Mouse (Mus musculus) gastrocnemius, adult 2 months (tissue): ENCODE data around the gene Ppp1cc. TPM values are rescaled to one million over a fixed set of nuclear protein-coding genes. Genes with fewer than 3 reads are reported as not detected.
"Not testable (repeated sequence)": the region's sequence is repeated elsewhere in the genome, so short reads cannot be mapped to it uniquely, and the experiment has no call there.

Experiments
- DNase-seq: peaks from one replicate; pipeline ENCODE4 v3.0.0; 2022
- H3K27ac ChIP-seq: fragments of 200-600 bp; 2 replicates; pipeline ENCODE4 v1.8.1; 2022; ENCODE audit warnings: mild to moderate bottlenecking
- H3K4me3 ChIP-seq: fragments of 200-600 bp; 2 replicates; pipeline ENCODE4 v1.8.1; 2022; ENCODE audit warnings: mild to moderate bottlenecking, moderate library complexity
- CTCF ChIP-seq: fragments of 200-600 bp; IDR thresholded peaks from 2 replicates; pipeline ENCODE4 v1.8.1; 2022; ENCODE audit warnings: antibody characterized with exemption, mild to moderate bottlenecking, moderate library complexity
- intact Hi-C: fragments of 180-260 bp; cut with DNase I; formaldehyde crosslinking; loops from one replicate; pipeline ENCODE4 v1.15.1; 2025
- total RNA-seq, 2 experiments: library from RNA; stranded (reverse); gene quantifications; 2 replicates each; pipeline ENCODE4 v1.2.3; 2021

Gene Ppp1cc
- total RNA-seq, 2 experiments from 2014 or later: 154 to 155 TPM

- Histone ChIP-seq H3K27ac (no peak overlapping the region), H3K4me3 (no peak overlapping the region)
- no peak for TF ChIP-seq CTCF
- intact Hi-C loops: no loop called here
- peak; percentile 58 for DNase-seq
Observed at GRCm38 (mm10) chr5:122189115-122189514, 31.0 kb downstream of the Ppp1cc start.

GRCm38 (mm10) chr5:122190465-122190864 is 32.4 kb downstream of the Ppp1cc start:
- intact Hi-C loops: no loop called here
- H3K27ac ChIP-seq: no peak overlapping the region

GRCm38 (mm10) chr5:122191269-122192063 is 33.4 kb downstream of the Ppp1cc start:
- TF ChIP-seq CTCF: no peak
- no peak for DNase-seq
- no peak overlapping the region for H3K27ac ChIP-seq
- intact Hi-C loops: no loop called here
- no peak overlapping the region for H3K4me3 ChIP-seq

More at GRCm38 (mm10) chr5:122190465-122190864, 32.4 kb downstream of the Ppp1cc start:
- H3K4me3 ChIP-seq: no peak overlapping the region
- DNase-seq: no peak
- TF ChIP-seq CTCF: no peak

GRCm38 (mm10) chr5:122192347-122192746 is 34.3 kb downstream of the Ppp1cc start:
- no peak for DNase-seq
- Histone ChIP-seq H3K4me3 (no peak overlapping the region), H3K27ac (no peak overlapping the region)
- intact Hi-C loops: no loop called here
- TF ChIP-seq CTCF: no peak

- no peak for TF ChIP-seq CTCF
- intact Hi-C loops: no loop called here
Observed at GRCm38 (mm10) chr5:122200872-122201271, 42.8 kb downstream of the Ppp1cc start.

GRCm38 (mm10) chr5:122201904-122202303 is 43.8 kb downstream of the Ppp1cc start:
- Histone ChIP-seq H3K27ac (no peak overlapping the region), H3K4me3 (no peak overlapping the region)
- no peak for TF ChIP-seq CTCF
- no peak for DNase-seq
- intact Hi-C loops: no loop called here

More at GRCm38 (mm10) chr5:122200872-122201271, 42.8 kb downstream of the Ppp1cc start:
- Histone ChIP-seq H3K4me3 (no peak overlapping the region), H3K27ac (no peak overlapping the region)
- no peak for DNase-seq

- H3K4me3 ChIP-seq: no peak overlapping the region
- H3K27ac ChIP-seq: no peak overlapping the region
- TF ChIP-seq CTCF: no peak
- DNase-seq: no peak
- intact Hi-C loops: no loop called here
Observed at GRCm38 (mm10) chr5:122204180-122204579, 46.1 kb downstream of the Ppp1cc start.

- DNase-seq: no peak
- Histone ChIP-seq H3K4me3 (no peak within 1 kb of the TSS), H3K27ac (no peak within 1 kb of the TSS)
- intact Hi-C loops: no loop called here
- no peak for TF ChIP-seq CTCF
Observed at GRCm38 (mm10) chr5:122206475-122206874, 48.4 kb downstream of the Ppp1cc start, which contains the start of gene Hvcn1. TSS of gene Hvcn1 (plus strand) at chr5:122206804.

GRCm38 (mm10) chr5:122208909-122209308 is 50.8 kb downstream of the Ppp1cc start:
- DNase-seq: no peak
- Histone ChIP-seq H3K27ac (no peak overlapping the region), H3K4me3 (no peak overlapping the region)
- intact Hi-C loops: no loop called here
- TF ChIP-seq CTCF: no peak

- TF ChIP-seq CTCF: no peak
Observed at GRCm38 (mm10) chr5:122209591-122210368, 51.7 kb downstream of the Ppp1cc start.

GRCm38 (mm10) chr5:122210890-122211289 is 52.8 kb downstream of the Ppp1cc start:
- intact Hi-C loops: no loop called here
- no peak overlapping the region for H3K4me3 ChIP-seq
- DNase-seq: no peak
- no peak overlapping the region for H3K27ac ChIP-seq
- no peak for TF ChIP-seq CTCF

More at GRCm38 (mm10) chr5:122209591-122210368, 51.7 kb downstream of the Ppp1cc start:
- intact Hi-C loops: no loop called here
- H3K27ac ChIP-seq: peak overlapping the region; percentile 50; the same call in 1 of the 2 replicates
- peak; percentile 58 for DNase-seq
- H3K4me3 ChIP-seq: peak overlapping the region; percentile 65

GRCm38 (mm10) chr5:122212125-122212524 is 54.0 kb downstream of the Ppp1cc start:
- intact Hi-C loops: no loop called here
- TF ChIP-seq CTCF: no peak
- H3K4me3 ChIP-seq: no peak overlapping the region
- DNase-seq: no peak
- no peak overlapping the region for H3K27ac ChIP-seq

GRCm38 (mm10) chr5:122212820-122213219 is 54.7 kb downstream of the Ppp1cc start:
- H3K27ac ChIP-seq, DNase-seq, H3K4me3 ChIP-seq, intact Hi-C loops: not testable (repeated sequence)
